Mouse (Mus musculus) myocyte (in vitro differentiated cells): ENCODE results near the gene Dyrk3. TPM values are rescaled to one million over a fixed set of nuclear protein-coding genes. Genes with fewer than 3 reads are reported as not detected.

Source experiments
- H3K27me3 ChIP-seq: one replicate; pipeline ENCODE4 v1.6.1; 2011; ENCODE audit not compliant: control insufficient read depth, insufficient read depth, insufficient read length
- H3K36me3 ChIP-seq: one replicate; pipeline ENCODE4 v1.6.1; 2011; ENCODE audit not compliant: control insufficient read depth, insufficient read depth
- H3K4me2 ChIP-seq: one replicate; pipeline ENCODE4 v1.6.1; 2011; ENCODE audit warnings: low read depth, control low read depth
- H3K4me3 ChIP-seq: one replicate; pipeline ENCODE4 v1.5.1; 2011; ENCODE audit warnings: mild to moderate bottlenecking, control low read depth, moderate library complexity
- H3K79me2 ChIP-seq: one replicate; pipeline ENCODE4 v1.6.1; 2011; ENCODE audit not compliant: control insufficient read depth, insufficient read depth
- H3ac ChIP-seq: one replicate; pipeline ENCODE4 v1.6.1; 2011; ENCODE audit not compliant: control insufficient read depth, insufficient read length
- CEBPB ChIP-seq: IDR thresholded peaks from 2 replicates; pipeline ENCODE4 v1.6.1; 2011; ENCODE audit warnings: mild to moderate bottlenecking, moderate library complexity; ENCODE audit not compliant: poor library complexity, insufficient read depth, severe bottlenecking
- E2F4 ChIP-seq: IDR thresholded peaks from one replicate; pipeline ENCODE4 v1.6.1; 2011; ENCODE audit warnings: mild to moderate bottlenecking, control low read depth, moderate library complexity; ENCODE audit not compliant: insufficient read depth
- MAX ChIP-seq: IDR thresholded peaks from one replicate; pipeline ENCODE4 v1.6.1; 2011; ENCODE audit warnings: low read depth, mild to moderate bottlenecking, control low read depth
- MYOD1 ChIP-seq, 3 experiments: IDR thresholded peaks; one replicate each; pipeline ENCODE4 v1.6.1; 2011; ENCODE audit warnings: control low read depth in 2 of 3, low read depth in 2 of 3, mild to moderate bottlenecking in 2 of 3, moderate library complexity in 1 of 3; ENCODE audit not compliant: insufficient read length in 2 of 3, control insufficient read depth in 1 of 3
- MYOG ChIP-seq, 3 experiments: IDR thresholded peaks; one replicate each; pipeline ENCODE4 v1.6.1; 2011; ENCODE audit warnings: control low read depth in 2 of 3, low read depth in 2 of 3, mild to moderate bottlenecking in 2 of 3; ENCODE audit not compliant: insufficient read length in 2 of 3, control insufficient read depth in 1 of 3, insufficient read depth in 1 of 3
- POLR2A ChIP-seq: IDR thresholded peaks from one replicate; pipeline ENCODE4 v1.6.1; 2011; ENCODE audit warnings: low read depth, mild to moderate bottlenecking, control low read depth, moderate library complexity; ENCODE audit not compliant: insufficient read length
- POLR2AphosphoS2 ChIP-seq: IDR thresholded peaks from one replicate; pipeline ENCODE4 v1.6.1; 2011; ENCODE audit warnings: low read depth, control low read depth; ENCODE audit not compliant: insufficient read length
- REST ChIP-seq: IDR thresholded peaks from one replicate; pipeline ENCODE4 v1.6.1; 2011; ENCODE audit warnings: mild to moderate bottlenecking, control low read depth, moderate library complexity; ENCODE audit not compliant: insufficient read depth, insufficient read length
- SRF ChIP-seq: IDR thresholded peaks from one replicate; pipeline ENCODE4 v1.6.1; 2011; ENCODE audit warnings: low read depth; ENCODE audit not compliant: control insufficient read depth, insufficient read length
- TCF12 ChIP-seq: IDR thresholded peaks from one replicate; pipeline ENCODE4 v1.6.1; 2011; ENCODE audit warnings: mild to moderate bottlenecking, control low read depth; ENCODE audit not compliant: poor library complexity, insufficient read depth, severe bottlenecking
- TCF3 ChIP-seq: IDR thresholded peaks from one replicate; pipeline ENCODE4 v1.6.1; 2011; ENCODE audit warnings: low read depth, control low read depth; ENCODE audit not compliant: insufficient read length
- USF1 ChIP-seq: IDR thresholded peaks from one replicate; pipeline ENCODE4 v1.6.1; 2011; ENCODE audit warnings: low read depth, mild to moderate bottlenecking, control low read depth, moderate library complexity
- polyA plus RNA-seq: library from polyadenylated mRNA; unstranded; fragments of >200 nt; fragmentation: generic; extraction: Trizol; gene quantifications from one replicate; pipeline ENCODE4 v1.2.1, GENCODE M21; 2012; ENCODE audit warnings: missing spikeins

Dyrk3 gene
- polyA plus RNA-seq, 1 experiment = 2.7 TPM

DNA sequence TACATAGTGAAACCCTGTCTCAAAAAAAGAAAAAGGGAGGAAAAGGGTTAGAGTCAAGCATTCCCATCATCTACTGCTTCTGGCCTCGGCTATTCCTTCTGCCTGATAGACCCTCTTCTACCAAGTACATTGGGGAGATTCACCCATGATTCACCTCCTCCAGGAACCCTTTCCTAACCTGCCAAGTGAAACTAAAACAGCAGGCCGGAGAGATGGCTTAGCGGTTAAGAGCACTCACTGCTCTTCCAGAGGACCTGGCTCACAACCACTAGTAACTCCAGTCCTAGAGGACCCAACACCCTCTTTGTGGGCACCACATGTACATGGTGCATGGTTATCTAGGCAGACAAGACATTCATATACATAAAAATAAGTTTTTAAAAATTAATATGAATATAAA, 52.9 kb downstream of the Dyrk3 start:
- no peaks in the 10 kb centered on the region for H3K27me3 ChIP-seq
- TF ChIP-seq REST = no peak
- TF ChIP-seq MYOG (IDR thresholded peaks at IDR 0.05; ENCODE audit: control insufficient read depth in 1 of 3, insufficient read depth in 1 of 3, insufficient read length in 2 of 3, low read depth in 2 of 3) = no peak
- no peak for TF ChIP-seq TCF12
- no peak for TF ChIP-seq TCF3
- TF ChIP-seq POLR2A = no peak
- no peak for TF ChIP-seq USF1
- no peak for TF ChIP-seq POLR2AphosphoS2
- no peak for TF ChIP-seq E2F4
- TF ChIP-seq CEBPB = no peak
- no peak for TF ChIP-seq MYOD1 (IDR thresholded peaks at IDR 0.05; ENCODE audit: control insufficient read depth in 1 of 3, insufficient read length in 2 of 3, low read depth in 2 of 3)
- TF ChIP-seq MAX = no peak
- TF ChIP-seq SRF = no peak
- H3K4me2 ChIP-seq = no peak overlapping the region
- H3ac ChIP-seq = no peak overlapping the region
- no peak overlapping the region for H3K4me3 ChIP-seq
- peaks cover 100% of the 10 kb centered on the region for H3K79me2 ChIP-seq
- no peaks in the 10 kb centered on the region for H3K36me3 ChIP-seq

- no peak overlapping the region for H3ac ChIP-seq
- H3K36me3 ChIP-seq = no peaks in the 10 kb centered on the region
- TF ChIP-seq MYOG (IDR thresholded peaks at IDR 0.05; ENCODE audit: control insufficient read depth in 1 of 3, insufficient read depth in 1 of 3, insufficient read length in 2 of 3, low read depth in 2 of 3) = no peak
- TF ChIP-seq MYOD1 (IDR thresholded peaks at IDR 0.05; ENCODE audit: control insufficient read depth in 1 of 3, insufficient read length in 2 of 3, low read depth in 2 of 3) = no peak
- no peak for TF ChIP-seq SRF
- TF ChIP-seq CEBPB = no peak
- TF ChIP-seq MAX = no peak
- TF ChIP-seq USF1 = no peak
- no peak for TF ChIP-seq POLR2AphosphoS2
- TF ChIP-seq POLR2A = no peak
- no peak for TF ChIP-seq REST
- TF ChIP-seq TCF3 = no peak
- no peak for TF ChIP-seq TCF12
- no peaks in the 10 kb centered on the region for H3K27me3 ChIP-seq
- H3K79me2 ChIP-seq = peaks cover 100% of the 10 kb centered on the region
- no peak overlapping the region for H3K4me2 ChIP-seq
- no peak overlapping the region for H3K4me3 ChIP-seq
Measured at GRCm38 (mm10) chr1:131084289-131084688, 53.9 kb downstream of the Dyrk3 start.

DNA sequence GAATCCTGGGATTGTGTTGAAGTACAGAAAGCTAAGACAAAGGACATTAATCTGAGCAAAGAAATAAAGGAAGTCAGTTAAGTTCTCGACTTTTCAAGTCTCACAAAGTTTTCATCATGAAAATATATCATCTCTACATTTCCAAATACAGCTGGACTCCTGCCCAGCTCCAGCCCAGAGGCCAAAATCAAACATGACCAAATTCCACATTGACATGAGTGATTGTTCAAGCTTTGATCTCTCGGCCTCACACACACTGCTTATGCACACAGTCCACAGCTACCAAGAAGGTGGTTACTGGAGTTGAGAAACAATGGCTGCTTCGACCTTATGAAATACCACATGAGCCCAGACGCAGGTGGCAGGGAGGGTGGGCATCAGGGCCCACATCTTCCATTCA, 54.5 kb downstream of the Dyrk3 start:
- Histone ChIP-seq H3K4me3 (no peak overlapping the region), H3K4me2 (no peak overlapping the region), H3K36me3 (no peaks in the 10 kb centered on the region), H3K27me3 (no peaks in the 10 kb centered on the region), H3ac (no peak overlapping the region), H3K79me2 (peaks cover 99% of the 10 kb centered on the region)
- TF ChIP-seq POLR2AphosphoS2 (no peak), TCF3 (no peak), MYOG (IDR thresholded peaks at IDR 0.05; ENCODE audit: control insufficient read depth in 1 of 3, insufficient read depth in 1 of 3, insufficient read length in 2 of 3, low read depth in 2 of 3) (no peak), MYOD1 (IDR thresholded peaks at IDR 0.05; ENCODE audit: control insufficient read depth in 1 of 3, insufficient read length in 2 of 3, low read depth in 2 of 3) (no peak), CEBPB (no peak), SRF (no peak), TCF12 (no peak), E2F4 (no peak), USF1 (no peak), REST (no peak), MAX (no peak), POLR2A (no peak)

- Histone ChIP-seq H3K36me3 (no peaks in the 10 kb centered on the region), H3K79me2 (peaks cover 99% of the 10 kb centered on the region), H3ac (no peak overlapping the region), H3K27me3 (no peaks in the 10 kb centered on the region), H3K4me2 (no peak overlapping the region), H3K4me3 (no peak overlapping the region)
- TF ChIP-seq REST (no peak), TCF12 (no peak)
Measured at GRCm38 (mm10) chr1:131083122-131083521, 55.0 kb downstream of the Dyrk3 start.

DNA sequence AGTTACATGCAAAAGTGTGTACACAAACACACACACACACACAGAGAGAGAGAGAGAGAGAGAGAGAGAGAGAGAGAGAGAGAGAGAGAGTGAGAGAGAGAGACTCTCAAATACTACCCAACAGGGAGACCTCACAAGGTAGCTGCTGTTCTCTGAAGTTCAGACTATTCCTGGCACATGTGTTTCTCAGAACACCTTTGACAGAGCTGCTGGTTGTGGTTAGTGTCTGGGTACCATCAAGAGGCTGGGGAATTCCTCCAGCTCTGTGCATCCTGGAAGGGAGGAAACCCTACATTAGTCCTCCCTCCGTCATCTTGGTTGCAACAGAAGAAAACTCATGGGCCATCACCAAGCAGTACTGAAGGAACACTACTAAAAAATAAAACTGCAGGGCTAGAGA, 57.5 kb downstream of the Dyrk3 start:
- peaks cover 99% of the 10 kb centered on the region for H3K79me2 ChIP-seq
- H3K4me3 ChIP-seq = no peak overlapping the region
- no peak overlapping the region for H3ac ChIP-seq
- no peak overlapping the region for H3K4me2 ChIP-seq
- H3K27me3 ChIP-seq = no peaks in the 10 kb centered on the region
- TF ChIP-seq TCF12 (no peak), POLR2A (no peak)
- no peaks in the 10 kb centered on the region for H3K36me3 ChIP-seq
